Mouse (Mus musculus) neural tube, embryonic 14.5 days (tissue): Measurements from ENCODE around the gene D630036H23Rik. TPM values are rescaled to one million over a fixed set of nuclear protein-coding genes. Genes with fewer than 3 reads are reported as not detected.

ENCODE experiments used
- polyA plus RNA-seq: library from polyadenylated mRNA; unstranded; fragments of >200 nt; fragmentation: Nextera tagmentation; extraction: Ambion mirVana; gene quantifications from 2 replicates; pipeline ENCODE4 v1.2.1, GENCODE M21; 2014

The D630036H23Rik gene
- polyA plus RNA-seq, 1 experiment from 2014 or later = 2.6 TPM

Other genes with a start within 250 kb of the D630036H23Rik start
- gene Ankmy2, start 225.1 kb downstream of the D630036H23Rik start, polyA plus RNA-seq = 84.6 and 87.6 TPM in 2 replicates
- gene Bzw2, start 224.1 kb downstream of the D630036H23Rik start, polyA plus RNA-seq = 425 and 430 TPM in 2 replicates
- not detected in 2 replicates for gene Lrrc72, start 128.8 kb downstream of the D630036H23Rik start, polyA plus RNA-seq
- 10.5 and 20.9 TPM in 2 replicates for gene Sostdc1, start 68.0 kb downstream of the D630036H23Rik start, polyA plus RNA-seq
- gene Ispd, start 731 bp downstream of the D630036H23Rik start, polyA plus RNA-seq = 17.0 and 18.0 TPM in 2 replicates